Mouse (Mus musculus) brain, embryonic 14.5 days (tissue): ENCODE measurements around the gene Itpr1.

Experiments used
- CTCF ChIP-seq: fragments of 200-500 bp; IDR thresholded peaks from 2 replicates; pipeline ENCODE4 v1.5.1; 2012; ENCODE audit warnings: inconsistent platforms, mild to moderate bottlenecking, moderate library complexity, borderline replicate concordance; ENCODE audit not compliant: insufficient read depth, insufficient read length; ENCODE audit errors: extremely low read depth
- POLR2A ChIP-seq: fragments of 200-500 bp; IDR thresholded peaks from 2 replicates; pipeline ENCODE4 v1.6.1; 2012; ENCODE audit warnings: mild to moderate bottlenecking, inconsistent platforms, borderline replicate concordance; ENCODE audit not compliant: poor library complexity, insufficient read depth, insufficient read length, severe bottlenecking; ENCODE audit errors: extremely low read depth

- TF ChIP-seq POLR2A: no peak
- no peak for TF ChIP-seq CTCF
Observed at GRCm38 (mm10) chr6:108244571-108244970, 31.7 kb downstream of the Itpr1 start.
